Mouse (Mus musculus): Measurements from ENCODE around the gene Rnf126.
A peak's percentile ranks its signal among the peaks of the same experiment; 100 is the strongest.

Rnf126 gene

DNA sequence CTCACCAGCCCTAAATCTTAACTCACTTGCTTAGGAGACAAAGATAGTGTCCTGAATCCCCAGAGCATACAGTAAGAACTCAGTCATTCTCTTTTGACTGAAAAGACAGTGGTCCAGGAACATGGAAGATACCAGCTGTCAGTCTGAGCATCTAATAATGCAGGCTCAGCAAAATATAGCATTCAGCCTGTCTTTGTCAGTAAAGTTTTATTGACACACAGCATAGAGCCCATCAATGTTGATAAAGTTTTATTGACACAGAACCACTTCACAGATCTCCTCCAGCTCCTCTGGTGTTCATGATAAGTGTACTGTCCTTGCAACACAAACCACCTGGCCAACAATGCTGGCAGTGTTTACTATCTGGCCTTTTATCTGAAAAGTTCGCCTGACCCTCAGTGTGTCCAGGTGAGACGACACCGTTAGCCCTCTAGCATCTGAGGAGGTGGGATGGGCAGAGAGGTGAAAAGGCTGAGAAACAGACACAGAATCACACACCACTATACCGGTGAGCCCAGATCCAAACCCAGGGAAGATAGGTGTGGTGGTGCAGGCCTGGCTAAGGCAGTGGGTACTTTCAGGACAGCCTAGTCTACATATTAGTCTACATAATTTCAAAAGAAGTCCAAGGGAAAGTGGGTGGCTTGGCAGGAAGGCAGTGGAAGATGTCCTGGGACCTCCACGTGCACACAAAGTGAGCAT, 25.7 kb upstream of the Rnf126 start:
- no peak for DNase-seq (ENCODE audit: low spot score)

- DNase-seq (ENCODE audit: low spot score) = no peak
Observed at GRCm38 (mm10) chr10:79790861-79791260, 24.1 kb upstream of the Rnf126 start, which contains the start of gene Prss57. Gene Prss57, minus strand, starts transcription at chr10:79790961.

- no peak for DNase-seq (ENCODE audit: low spot score)
Observed at GRCm38 (mm10) chr10:79789581-79789980, 22.8 kb upstream of the Rnf126 start.

GRCm38 (mm10) chr10:79788386-79789158, 21.8 kb upstream of the Rnf126 start:
- DNase-seq (ENCODE audit: low spot score) = peak; percentile 84

DNA sequence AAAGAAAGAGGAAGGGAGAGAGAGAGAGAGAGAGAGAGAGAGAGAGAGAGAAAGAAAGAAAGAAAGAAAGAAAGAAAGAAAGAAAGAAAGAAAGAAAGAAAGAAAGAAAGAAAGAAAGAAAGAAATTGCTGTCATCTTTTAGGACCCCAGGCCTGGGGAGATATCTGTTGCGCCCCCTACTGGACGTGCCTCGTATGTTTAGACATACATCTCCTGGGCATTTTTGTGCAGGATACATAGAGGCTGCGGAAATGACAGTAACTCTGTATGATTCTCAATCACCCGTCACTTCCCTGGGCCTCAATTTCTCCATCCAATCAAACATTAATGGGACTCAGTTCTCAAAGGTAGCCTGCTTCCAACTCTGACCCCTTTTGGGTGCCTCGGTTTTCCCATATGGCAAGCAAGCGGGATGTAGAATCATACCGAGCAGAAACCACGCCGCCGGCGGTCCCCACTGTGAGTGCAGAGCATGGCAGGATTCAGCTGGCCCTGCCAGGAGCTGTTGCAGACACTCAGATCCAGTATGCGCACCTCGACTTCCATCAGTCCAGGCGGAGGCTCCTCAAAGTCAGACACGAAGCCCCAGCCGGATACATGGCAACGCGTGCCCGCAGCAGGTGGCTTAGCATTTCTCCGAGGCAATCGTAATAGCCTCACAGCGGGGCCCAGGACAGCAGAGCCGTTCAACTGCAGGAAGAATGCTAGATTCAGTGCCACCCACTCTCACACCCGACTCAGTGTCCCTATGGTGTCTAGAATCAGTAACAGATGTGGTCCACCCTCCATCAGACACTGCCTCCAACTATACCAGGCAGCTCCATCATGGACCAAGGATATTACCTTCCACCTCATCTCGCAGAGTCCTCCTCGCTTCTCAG, 17.4 kb upstream of the Rnf126 start:
- DNase-seq (ENCODE audit: low spot score) = no peak

DNA sequence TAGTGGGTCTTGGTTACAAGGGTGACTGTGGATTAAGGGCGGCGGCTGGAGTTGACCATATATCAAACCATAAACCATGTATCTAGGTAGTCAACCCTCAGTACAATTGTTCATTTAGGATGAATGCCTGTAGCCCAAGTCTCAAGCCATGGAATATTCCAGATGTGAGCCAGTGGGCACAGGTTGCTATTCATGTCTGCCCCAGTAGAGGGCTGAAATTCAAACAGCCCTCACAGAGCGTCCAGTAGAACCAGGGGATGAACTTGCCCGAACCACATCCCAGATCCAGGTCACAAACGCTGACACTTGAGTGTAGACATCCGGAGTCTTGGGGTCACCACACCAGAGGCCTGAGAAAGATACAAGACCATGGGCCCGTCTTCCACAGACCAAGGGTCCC, 16.3 kb upstream of the Rnf126 start:
- DNase-seq (ENCODE audit: low spot score) = no peak

DNA sequence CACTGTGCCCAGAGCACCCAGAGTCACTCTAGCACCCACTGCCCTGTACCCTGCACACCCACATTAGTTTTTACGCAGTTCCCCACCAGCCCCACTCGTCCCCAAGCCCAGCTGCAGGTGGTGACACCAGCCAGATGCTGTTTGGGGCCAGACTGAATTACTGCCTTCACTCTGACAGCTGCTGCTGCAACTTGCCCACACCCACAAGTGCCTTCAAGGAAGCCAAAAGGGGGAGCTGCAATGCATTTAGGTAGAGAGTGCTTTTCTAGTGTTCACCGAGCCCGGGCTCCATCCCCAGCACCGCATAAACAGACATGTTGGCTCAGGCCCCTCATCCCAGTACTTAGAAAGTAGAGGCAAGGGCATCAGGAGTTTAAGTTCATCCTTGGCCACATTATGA, 15.2 kb upstream of the Rnf126 start:
- DNase-seq (ENCODE audit: low spot score) = no peak

DNA sequence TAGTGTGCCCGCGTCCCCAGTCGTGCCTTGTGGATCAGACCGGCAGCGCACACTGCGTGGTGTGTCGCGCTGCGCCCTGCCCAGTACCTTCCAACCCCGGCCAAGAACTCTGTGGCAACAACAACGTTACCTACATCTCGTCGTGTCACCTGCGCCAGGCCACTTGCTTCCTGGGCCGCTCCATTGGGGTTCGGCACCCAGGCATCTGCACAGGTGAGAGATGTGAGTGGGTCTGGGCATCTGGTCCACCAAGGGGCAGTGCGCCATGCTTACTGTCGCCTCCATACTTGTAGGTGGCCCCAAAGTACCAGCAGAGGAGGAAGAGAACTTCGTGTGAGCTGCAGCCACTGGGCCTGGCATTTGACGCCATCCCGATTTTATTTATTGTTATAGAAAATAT, 14.4 kb upstream of the Rnf126 start:
- no peak for DNase-seq (ENCODE audit: low spot score)

DNA sequence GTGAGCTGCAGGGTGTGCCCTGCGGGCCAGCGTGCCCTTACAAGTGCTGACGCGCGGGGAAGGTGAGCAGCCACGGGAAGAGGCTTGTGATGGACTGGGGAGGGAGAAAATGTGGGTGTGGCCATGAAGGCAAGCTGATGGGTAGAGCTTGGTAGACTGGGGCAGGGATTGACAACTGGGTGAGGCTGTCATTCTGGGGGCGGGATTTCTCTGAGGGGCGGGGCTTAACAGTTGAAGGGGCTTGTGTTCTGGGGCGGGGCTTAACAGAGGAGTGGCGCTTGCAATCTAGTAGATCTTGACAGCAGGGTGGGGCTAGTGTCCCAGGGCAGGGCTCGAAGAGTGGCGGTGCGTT, 13.9 kb upstream of the Rnf126 start:
- no peak for DNase-seq (ENCODE audit: low spot score)

DNA sequence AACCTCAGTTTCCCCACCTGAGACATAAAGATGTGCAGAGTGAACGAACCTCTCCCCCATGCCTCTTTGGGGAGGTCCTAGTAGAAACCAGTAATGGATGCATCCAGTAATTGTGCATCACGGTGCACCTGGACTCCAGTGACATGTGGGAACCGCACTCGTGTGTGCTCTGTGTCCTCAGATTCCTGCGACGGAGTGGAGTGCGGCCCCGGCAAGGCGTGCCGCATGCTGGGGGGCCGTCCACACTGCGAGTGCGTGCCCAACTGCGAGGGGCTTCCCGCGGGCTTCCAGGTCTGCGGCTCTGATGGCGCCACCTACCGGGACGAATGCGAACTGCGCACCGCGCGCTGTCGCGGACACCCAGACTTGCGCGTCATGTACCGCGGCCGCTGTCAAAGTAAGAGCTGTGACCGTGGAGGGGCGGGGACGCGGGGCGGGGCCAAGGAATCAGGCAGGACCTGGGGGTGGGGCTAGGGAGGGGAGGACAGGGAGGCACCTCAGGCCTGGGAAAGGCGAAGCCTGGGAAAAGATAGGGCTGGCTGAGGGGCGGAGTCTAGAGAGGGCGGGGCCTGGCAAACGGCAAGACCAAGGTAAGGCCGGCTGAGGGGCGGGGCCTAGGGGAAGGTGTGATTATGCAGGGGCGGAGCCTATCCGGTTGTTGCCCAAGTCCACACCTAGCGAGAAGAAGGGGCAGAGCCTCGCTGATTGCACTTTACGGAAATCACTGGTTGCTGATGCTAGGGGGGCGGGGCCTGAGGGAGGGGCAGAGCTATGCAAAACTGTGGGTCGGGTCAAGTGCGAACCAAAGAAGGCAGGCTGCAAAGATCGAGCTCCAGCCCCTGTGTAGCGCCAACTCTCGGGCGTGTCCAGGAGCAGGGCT, 13.3 kb upstream of the Rnf126 start:
- DNase-seq (ENCODE audit: low spot score) = peak; percentile 98

- DNase-seq (ENCODE audit: low spot score) = no peak
Observed at GRCm38 (mm10) chr10:79779193-79779592, 12.4 kb upstream of the Rnf126 start.

DNA sequence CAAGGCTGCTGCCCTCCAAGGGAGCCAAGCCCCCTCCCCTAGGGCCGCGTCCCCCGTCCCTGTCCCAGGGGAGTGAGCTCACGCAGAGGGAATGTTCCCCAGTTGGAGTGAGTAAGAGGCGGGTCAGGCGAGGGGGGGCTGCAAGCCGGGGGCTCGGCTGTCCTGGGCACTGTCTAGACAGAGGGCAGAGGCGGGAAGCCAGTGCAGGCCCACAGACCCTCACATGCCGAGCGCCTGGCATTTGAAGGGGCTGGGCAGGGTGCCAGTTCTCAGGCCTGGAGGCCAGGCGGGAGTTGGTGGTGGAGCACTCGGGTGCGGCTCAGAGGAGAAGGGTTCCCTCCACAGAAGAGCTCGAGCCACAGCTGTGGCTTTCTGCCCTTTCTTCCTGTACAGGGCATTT, 11.3 kb upstream of the Rnf126 start:
- no peak for DNase-seq (ENCODE audit: low spot score)

DNA sequence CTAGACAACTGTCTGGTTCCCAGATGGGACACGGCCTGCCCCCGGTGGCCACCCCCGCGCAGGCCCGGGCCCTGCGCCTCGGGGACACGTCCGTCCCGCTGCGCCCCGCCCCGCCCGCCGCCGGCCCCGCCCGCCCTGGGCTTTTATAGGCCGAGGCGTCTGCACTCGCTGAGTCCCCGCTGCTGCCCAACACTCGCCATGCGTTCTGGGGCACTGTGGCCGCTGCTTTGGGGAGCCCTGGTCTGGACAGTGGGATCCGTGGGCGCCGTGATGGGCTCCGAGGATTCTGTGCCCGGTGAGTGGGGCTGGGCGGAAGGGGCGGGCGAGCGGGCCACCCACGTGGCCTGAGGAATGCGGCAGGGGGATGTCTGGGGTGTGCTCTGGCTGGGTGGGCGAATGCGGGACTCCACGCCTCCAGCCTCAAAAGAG, 10.4 kb upstream of the Rnf126 start, which contains the start of gene Fstl3:
Fstl3 (plus strand) TSS at position 170 of the 429 bp plus-strand sequence.
- no peak for DNase-seq (ENCODE audit: low spot score)

GRCm38 (mm10) chr10:79774486-79775279, 7.9 kb upstream of the Rnf126 start:
- no peak for DNase-seq (ENCODE audit: low spot score)

DNA sequence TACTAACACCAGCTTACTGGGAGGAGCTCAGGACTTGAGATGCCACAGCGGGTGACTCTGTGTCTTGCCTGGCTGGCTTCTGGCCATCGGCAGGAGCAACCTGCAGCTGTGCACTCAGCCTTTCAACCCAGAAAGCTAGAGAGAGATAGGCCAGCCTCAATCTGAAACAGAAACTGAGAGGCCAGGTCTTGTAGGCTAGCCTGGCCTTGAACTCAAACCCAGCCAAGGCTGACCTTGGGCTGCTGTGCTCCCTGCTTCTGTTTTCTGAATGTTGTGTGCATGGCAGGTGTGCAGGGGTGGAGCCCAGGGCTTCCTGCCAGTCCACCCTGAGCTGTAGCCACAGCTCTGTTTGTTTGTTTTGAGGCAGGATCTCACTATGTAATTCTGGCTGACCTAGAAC, 6.5 kb upstream of the Rnf126 start:
- DNase-seq (ENCODE audit: low spot score) = no peak

- DNase-seq (ENCODE audit: low spot score) = no peak
Observed at GRCm38 (mm10) chr10:79772320-79772719, 5.6 kb upstream of the Rnf126 start.

- DNase-seq (ENCODE audit: low spot score) = no peak
Observed at GRCm38 (mm10) chr10:79769329-79769728, 2.6 kb upstream of the Rnf126 start.

DNA sequence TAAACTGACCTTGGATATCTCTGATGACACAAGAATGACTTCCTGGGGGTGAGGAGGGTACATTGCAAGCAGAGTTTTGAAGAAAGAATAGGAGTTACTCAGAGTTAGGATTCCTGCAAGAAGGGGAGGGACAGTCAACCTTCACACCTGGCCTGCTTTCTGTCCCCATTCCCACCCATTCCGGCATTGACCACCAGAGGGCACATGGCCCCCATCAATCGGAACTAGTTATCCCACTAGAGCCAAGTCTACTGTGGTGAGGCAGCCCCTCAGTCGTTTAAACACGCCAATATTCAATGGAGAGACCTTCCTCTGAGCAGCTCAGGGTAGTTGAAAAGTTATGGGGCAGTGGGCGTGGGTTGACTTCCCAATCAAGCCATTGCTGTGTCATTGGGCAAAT, 1.6 kb upstream of the Rnf126 start:
- DNase-seq (ENCODE audit: low spot score) = peak; percentile 87

GRCm38 (mm10) chr10:79767372-79768244, 856 bp upstream of the Rnf126 start:
- peak; percentile 96 for DNase-seq (ENCODE audit: low spot score)

Data from layer of hippocampus, adult 11-12 months (tissue).